Mouse (Mus musculus): Measurements from ENCODE around the gene Csde1. TPM values are rescaled to one million over a fixed set of nuclear protein-coding genes. Genes with fewer than 3 reads are reported as not detected.

Csde1 gene
- polyA plus RNA-seq, 1 experiment, result 70.7 TPM

DNA sequence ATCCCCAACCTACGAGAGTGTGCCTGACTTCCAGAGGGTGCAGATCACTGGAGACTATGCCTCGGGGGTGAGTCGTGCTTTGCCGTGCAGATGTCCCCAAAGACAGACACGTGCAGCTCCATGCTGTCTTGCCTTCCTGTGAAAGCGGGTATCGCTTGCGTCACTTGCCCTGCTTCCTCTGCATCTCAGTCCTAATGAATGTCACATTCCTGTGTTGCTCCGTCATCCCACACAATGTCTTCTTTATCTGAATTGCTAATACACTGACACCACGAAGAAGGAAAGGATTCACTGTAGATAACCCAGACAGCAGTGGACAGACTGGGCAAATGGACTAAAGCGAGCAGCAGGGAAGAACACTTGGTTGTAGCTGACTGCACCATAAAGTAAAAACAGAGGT lies 60.8 kb downstream of the Csde1 start:
- no peak overlapping the region for H3K27ac ChIP-seq (ENCODE audit: insufficient read depth, low read length)
- H3K4me3 ChIP-seq (ENCODE audit: insufficient read depth, low read length), result no peak overlapping the region
- 0 out of 2 replicates have a peak, but pooled peaks cover 3% of the 10 kb centered on the region for H3K4me1 ChIP-seq (ENCODE audit: control insufficient read depth, insufficient read depth, low read length)
- TF ChIP-seq CTCF (IDR thresholded peaks at IDR 0.05; ENCODE audit: extremely low read depth, insufficient read depth, low read length), result no peak

DNA sequence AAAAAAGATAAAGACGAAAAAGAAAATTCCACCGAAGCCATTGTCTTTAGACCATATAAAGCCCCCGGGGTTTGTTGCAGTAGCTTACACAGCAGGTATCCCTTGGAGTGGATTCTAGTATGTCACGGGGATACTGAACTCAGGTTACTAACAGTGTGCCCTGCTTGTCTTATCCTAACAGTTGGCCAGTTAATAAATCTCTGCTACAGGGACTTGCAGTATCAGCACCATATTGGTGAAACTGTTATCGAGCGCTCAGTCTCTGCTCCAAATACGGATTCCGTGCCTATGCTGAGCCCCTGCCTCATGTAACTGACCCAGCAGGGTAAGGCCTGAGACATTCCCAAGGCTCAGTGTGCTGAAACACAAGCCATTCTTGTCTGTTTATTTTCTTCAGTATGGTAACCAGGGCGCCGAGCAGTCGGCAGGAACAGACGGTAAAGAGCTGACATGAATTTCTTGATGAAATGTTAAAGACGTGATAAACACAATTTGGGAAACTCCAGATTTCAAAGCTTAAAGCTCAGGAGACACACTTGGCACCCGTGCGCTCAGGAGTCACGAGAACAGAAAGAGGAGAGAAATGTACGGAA lies 61.7 kb downstream of the Csde1 start:
- H3K4me1 ChIP-seq (ENCODE audit: control insufficient read depth, insufficient read depth, low read length), result 0 out of 2 replicates have a peak, but pooled peaks cover 3% of the 10 kb centered on the region
- H3K4me3 ChIP-seq (ENCODE audit: insufficient read depth, low read length), result no peak overlapping the region
- TF ChIP-seq CTCF (IDR thresholded peaks at IDR 0.05; ENCODE audit: extremely low read depth, insufficient read depth, low read length) (no peak), POLR2A (IDR thresholded peaks at IDR 0.05; ENCODE audit: extremely low read depth, insufficient read depth, low read length) (no peak)
- no peak overlapping the region for H3K27ac ChIP-seq (ENCODE audit: insufficient read depth, low read length)

DNA sequence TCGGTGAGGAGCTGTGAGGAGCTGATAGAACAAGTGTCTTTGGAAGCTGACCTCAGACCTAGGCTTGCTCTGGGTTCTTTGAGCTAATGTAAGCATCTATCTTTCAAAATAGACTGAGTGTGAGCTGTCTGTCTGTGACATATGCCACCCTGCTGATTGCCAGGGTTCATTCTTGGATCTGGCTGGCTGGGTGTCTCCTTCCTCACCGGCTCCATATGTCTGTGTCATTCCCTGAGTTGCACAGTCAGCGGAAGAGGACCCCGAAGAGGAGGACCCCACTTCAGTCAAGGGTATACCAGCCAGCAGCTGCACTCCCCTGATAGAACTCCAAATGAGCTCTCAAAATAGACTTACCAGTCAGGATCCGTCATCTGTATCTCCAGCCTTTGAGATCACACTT lies 62.5 kb downstream of the Csde1 start:
- Histone ChIP-seq H3K4me3 (ENCODE audit: insufficient read depth, low read length) (no peak overlapping the region), H3K4me1 (ENCODE audit: control insufficient read depth, insufficient read depth, low read length) (0 out of 2 replicates have a peak, but pooled peaks cover 3% of the 10 kb centered on the region), H3K27ac (ENCODE audit: insufficient read depth, low read length) (no peak overlapping the region)
- TF ChIP-seq POLR2A (IDR thresholded peaks at IDR 0.05; ENCODE audit: extremely low read depth, insufficient read depth, low read length), result no peak
- no peak for TF ChIP-seq CTCF (IDR thresholded peaks at IDR 0.05; ENCODE audit: extremely low read depth, insufficient read depth, low read length)

DNA sequence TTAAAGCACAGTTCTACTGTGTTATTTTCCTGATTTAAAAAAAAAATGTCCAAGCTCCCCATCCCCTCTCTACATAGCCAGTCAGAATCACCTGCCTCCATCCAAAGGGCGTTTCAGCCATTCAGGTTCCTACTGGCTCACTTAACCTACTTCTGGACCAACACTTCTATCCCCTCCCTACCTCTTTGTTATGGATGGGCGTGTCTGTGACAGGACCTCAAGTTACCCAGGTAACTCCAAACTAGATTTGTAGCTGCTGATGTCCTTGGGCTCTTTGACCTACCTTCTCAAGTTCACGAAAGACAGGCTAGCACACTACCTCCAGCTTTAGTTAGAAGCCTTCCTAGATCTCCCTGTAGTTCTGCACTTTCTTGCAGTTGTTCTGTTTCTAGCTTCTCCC lies 65.8 kb downstream of the Csde1 start:
- Histone ChIP-seq H3K4me1 (ENCODE audit: control insufficient read depth, insufficient read depth, low read length) (0 out of 2 replicates have a peak, but pooled peaks cover 1% of the 10 kb centered on the region), H3K27ac (ENCODE audit: insufficient read depth, low read length) (no peak overlapping the region), H3K4me3 (ENCODE audit: insufficient read depth, low read length) (no peak overlapping the region)
- TF ChIP-seq CTCF (IDR thresholded peaks at IDR 0.05; ENCODE audit: extremely low read depth, insufficient read depth, low read length) (no peak), POLR2A (IDR thresholded peaks at IDR 0.05; ENCODE audit: extremely low read depth, insufficient read depth, low read length) (no peak)

DNA sequence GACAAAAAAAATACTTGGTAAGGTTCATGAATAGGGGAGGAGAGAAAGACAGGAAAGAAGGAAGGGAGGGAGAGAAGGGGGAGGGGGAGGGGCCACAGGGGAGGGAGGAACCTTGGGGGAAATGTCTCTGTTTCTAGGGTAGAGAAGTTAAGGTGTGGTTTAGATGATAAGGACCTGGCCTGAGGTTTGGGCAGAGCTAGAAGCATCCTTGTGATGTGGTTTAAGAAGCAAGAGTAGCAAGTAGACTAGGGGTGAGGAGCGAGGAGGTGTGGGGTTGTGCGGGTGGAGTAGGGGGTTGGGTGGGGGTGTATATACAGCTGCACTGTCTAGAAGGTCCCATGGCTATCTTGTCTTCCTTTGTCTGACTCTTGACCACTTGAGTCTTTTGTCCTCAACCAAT lies 71.5 kb downstream of the Csde1 start:
- no peak overlapping the region for H3K27ac ChIP-seq (ENCODE audit: insufficient read depth, low read length)
- no peaks in the 10 kb centered on the region for H3K4me1 ChIP-seq (ENCODE audit: control insufficient read depth, insufficient read depth, low read length)
- TF ChIP-seq CTCF (IDR thresholded peaks at IDR 0.05; ENCODE audit: extremely low read depth, insufficient read depth, low read length) (no peak), POLR2A (IDR thresholded peaks at IDR 0.05; ENCODE audit: extremely low read depth, insufficient read depth, low read length) (no peak)
- no peak overlapping the region for H3K4me3 ChIP-seq (ENCODE audit: insufficient read depth, low read length)

DNA sequence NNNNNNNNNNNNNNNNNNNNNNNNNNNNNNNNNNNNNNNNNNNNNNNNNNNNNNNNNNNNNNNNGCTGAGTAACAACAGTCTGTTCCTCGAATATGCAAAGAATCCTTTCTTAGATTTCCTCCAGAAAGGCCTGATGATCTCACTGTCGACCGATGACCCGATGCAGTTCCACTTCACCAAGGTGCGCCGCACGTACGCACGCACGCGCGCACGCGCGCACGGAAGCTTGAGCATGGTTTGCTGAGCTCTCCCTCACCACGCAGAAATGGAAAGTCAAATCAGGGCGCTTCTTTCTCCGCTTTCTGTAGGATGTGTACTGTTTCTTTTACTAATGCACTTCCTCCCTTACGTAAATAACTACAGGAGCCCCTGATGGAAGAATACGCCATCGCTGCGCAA lies 78.4 kb downstream of the Csde1 start:
- no peak overlapping the region for H3K27ac ChIP-seq (ENCODE audit: insufficient read depth, low read length)
- H3K4me1 ChIP-seq (ENCODE audit: control insufficient read depth, insufficient read depth, low read length), result no peaks in the 10 kb centered on the region
- H3K4me3 ChIP-seq (ENCODE audit: insufficient read depth, low read length), result no peak overlapping the region
- TF ChIP-seq POLR2A (IDR thresholded peaks at IDR 0.05; ENCODE audit: extremely low read depth, insufficient read depth, low read length) (no peak), CTCF (IDR thresholded peaks at IDR 0.05; ENCODE audit: extremely low read depth, insufficient read depth, low read length) (no peak)

DNA sequence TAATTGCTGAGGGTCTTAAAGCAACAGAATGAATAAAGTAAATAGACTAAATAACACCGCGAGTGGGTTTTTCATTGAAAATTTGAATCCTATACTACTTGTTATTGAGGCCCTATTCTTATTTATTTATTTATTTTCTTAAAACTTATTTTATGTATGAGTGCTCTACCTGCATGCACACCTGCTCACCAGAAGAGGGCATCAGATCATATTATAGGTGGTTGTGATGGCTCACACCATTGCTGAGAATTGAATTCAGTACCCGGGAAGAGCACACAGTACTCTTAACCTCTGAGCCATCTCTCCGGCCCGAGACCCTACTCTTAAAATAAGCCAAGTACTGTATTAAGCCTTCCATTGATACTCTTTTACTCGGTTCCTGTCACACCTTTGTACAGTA lies 79.4 kb downstream of the Csde1 start:
- no peak overlapping the region for H3K4me3 ChIP-seq (ENCODE audit: insufficient read depth, low read length)
- no peak overlapping the region for H3K27ac ChIP-seq (ENCODE audit: insufficient read depth, low read length)
- no peaks in the 10 kb centered on the region for H3K4me1 ChIP-seq (ENCODE audit: control insufficient read depth, insufficient read depth, low read length)
- no peak for TF ChIP-seq POLR2A (IDR thresholded peaks at IDR 0.05; ENCODE audit: extremely low read depth, insufficient read depth, low read length)
- TF ChIP-seq CTCF (IDR thresholded peaks at IDR 0.05; ENCODE audit: extremely low read depth, insufficient read depth, low read length), result no peak

DNA sequence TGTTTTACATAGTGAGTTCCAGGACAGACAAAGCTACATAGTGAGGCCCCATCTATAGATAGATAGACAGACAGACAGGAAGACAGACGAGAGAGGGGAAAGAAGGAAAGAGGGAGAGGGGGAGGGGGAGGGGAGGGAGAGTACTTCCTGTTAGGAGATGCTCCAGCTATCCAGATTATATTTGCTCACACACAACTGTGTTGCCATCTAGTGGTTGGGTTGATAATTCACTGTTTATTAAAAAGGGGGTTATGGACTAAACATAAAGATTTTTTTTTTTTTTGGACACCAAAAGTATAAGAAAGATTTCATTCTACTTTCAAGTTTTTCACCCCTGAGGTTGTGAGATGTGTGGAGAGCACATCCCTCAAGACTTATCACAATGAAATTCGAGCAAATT lies 80.5 kb downstream of the Csde1 start:
- TF ChIP-seq CTCF (IDR thresholded peaks at IDR 0.05; ENCODE audit: extremely low read depth, insufficient read depth, low read length) (no peak), POLR2A (IDR thresholded peaks at IDR 0.05; ENCODE audit: extremely low read depth, insufficient read depth, low read length) (no peak)
- Histone ChIP-seq H3K4me1 (ENCODE audit: control insufficient read depth, insufficient read depth, low read length) (no peaks in the 10 kb centered on the region), H3K4me3 (ENCODE audit: insufficient read depth, low read length) (no peak overlapping the region), H3K27ac (ENCODE audit: insufficient read depth, low read length) (no peak overlapping the region)

DNA sequence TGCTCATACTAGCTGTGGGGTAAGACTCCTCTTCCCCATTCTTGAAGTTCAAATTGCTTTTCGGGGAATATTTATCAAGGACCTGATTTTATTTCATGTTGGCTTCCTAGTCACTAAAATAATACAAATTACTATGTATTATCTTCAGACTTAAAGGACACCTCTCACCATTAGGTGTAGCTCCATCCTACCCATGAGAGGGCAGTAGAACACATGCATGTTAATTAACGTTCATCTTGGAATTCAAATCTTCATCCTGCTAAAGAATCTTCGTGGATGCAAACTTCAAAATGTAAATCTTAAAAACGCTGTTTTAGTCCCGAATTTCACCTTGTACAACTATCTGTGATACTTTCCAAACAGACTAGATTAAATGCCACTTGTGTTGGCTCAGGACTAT lies 81.0 kb downstream of the Csde1 start:
- H3K4me3 ChIP-seq (ENCODE audit: insufficient read depth, low read length), result no peak overlapping the region
- H3K4me1 ChIP-seq (ENCODE audit: control insufficient read depth, insufficient read depth, low read length), result no peaks in the 10 kb centered on the region
- TF ChIP-seq CTCF (IDR thresholded peaks at IDR 0.05; ENCODE audit: extremely low read depth, insufficient read depth, low read length), result no peak
- TF ChIP-seq POLR2A (IDR thresholded peaks at IDR 0.05; ENCODE audit: extremely low read depth, insufficient read depth, low read length), result no peak
- no peak overlapping the region for H3K27ac ChIP-seq (ENCODE audit: insufficient read depth, low read length)

DNA sequence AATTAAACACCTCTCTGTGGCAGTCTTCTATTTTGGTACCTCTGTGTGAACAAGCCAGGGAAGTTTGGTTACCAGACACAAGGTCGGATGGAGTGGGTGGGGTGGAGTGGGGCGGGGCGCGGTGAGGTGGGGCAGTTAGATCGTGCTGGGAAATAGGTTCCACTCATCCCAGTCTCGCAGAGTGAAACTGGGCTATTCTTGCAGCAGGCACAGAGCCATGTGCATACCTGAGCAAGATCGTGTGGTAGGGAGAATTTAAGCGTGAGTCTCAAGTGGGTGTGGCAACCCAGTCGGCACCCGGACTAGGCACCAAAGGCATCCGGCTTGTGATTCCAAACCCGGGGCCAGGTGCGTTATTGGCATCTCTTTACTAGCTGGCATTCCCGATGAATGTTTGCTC lies 81.7 kb downstream of the Csde1 start:
- H3K4me1 ChIP-seq (ENCODE audit: control insufficient read depth, insufficient read depth, low read length), result no peaks in the 10 kb centered on the region
- no peak overlapping the region for H3K27ac ChIP-seq (ENCODE audit: insufficient read depth, low read length)
- H3K4me3 ChIP-seq (ENCODE audit: insufficient read depth, low read length), result peak overlapping the region; percentile 34
- no peak for TF ChIP-seq CTCF (IDR thresholded peaks at IDR 0.05; ENCODE audit: extremely low read depth, insufficient read depth, low read length)
- TF ChIP-seq POLR2A (IDR thresholded peaks at IDR 0.05; ENCODE audit: extremely low read depth, insufficient read depth, low read length), result no peak
